Mouse (Mus musculus) kidney, adult 2 months (tissue): ENCODE measurements around the gene Ptpro.

Experiments
- CTCF ChIP-seq: fragments of 200-500 bp; conservative IDR thresholded peaks from 2 replicates; pipeline ENCODE4 v1.5.1; 2011; ENCODE audit warnings: low read depth, mild to moderate bottlenecking, control low read depth, low read length, moderate library complexity, mixed read lengths; ENCODE audit not compliant: insufficient read depth, insufficient read length
- POLR2A ChIP-seq: fragments of 200-500 bp; IDR thresholded peaks from one replicate; pipeline ENCODE4 v1.6.1; 2011; ENCODE audit warnings: low read depth, low read length, control low read depth

DNA sequence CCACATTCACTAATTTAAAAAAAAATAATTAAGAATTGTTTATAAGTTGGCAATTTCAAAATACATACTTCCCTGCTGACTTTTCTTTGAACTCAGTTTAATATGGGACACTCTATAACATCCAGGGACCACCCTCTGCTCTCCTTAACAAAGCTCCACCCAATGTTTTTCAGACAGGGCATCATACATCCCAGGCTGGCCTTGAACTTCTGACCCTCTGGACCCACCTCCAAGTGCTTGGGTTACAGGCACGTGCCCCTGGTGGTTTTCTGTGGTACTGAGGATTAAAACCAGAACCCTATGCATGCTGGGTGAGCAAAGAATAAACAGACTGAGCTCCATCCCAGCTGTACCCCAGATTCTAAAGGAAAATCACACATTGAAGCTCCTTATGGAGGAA lies 251.9 kb downstream of the Ptpro start:
- TF ChIP-seq POLR2A (no peak), CTCF (no peak)
